Mouse (Mus musculus) cortical plate, adult 2 months (tissue): ENCODE data around the gene Snx18.

Source experiments
- CTCF ChIP-seq: fragments of 200-500 bp; IDR thresholded peaks from 2 replicates; pipeline ENCODE4 v1.5.1; 2011; ENCODE audit warnings: mild to moderate bottlenecking, control low read depth, low read length; ENCODE audit not compliant: insufficient read depth; ENCODE audit errors: extremely low read depth
- POLR2A ChIP-seq: fragments of 200-500 bp; IDR thresholded peaks from 2 replicates; pipeline ENCODE4 v1.6.1; 2011; ENCODE audit warnings: mild to moderate bottlenecking, low read length, control low read depth; ENCODE audit not compliant: insufficient read depth; ENCODE audit errors: extremely low read depth

- TF ChIP-seq POLR2A (no peak), CTCF (no peak)
Measured at GRCm38 (mm10) chr13:113595987-113596386, 22.4 kb downstream of the Snx18 start.
